Mouse (Mus musculus) spleen, adult 12 weeks (tissue): ENCODE data around the gene 1700001K19Rik.
"Not testable (repeated sequence)": the region's sequence is repeated elsewhere in the genome, so short reads cannot be mapped to it uniquely, and the experiment has no call there.

ENCODE experiments used
- DNase-seq: peaks from one replicate; pipeline ENCODE4 v3.0.0; 2022; ENCODE audit warnings: low spot score

Gene 1700001K19Rik

GRCm38 (mm10) chr12:110682561-110683299 is at the start of gene 1700001K19Rik:
Gene 1700001K19Rik (minus strand): TSS chr12:110682619.
- no peak for DNase-seq

- DNase-seq = no peak
These were observed 44.0 kb upstream of the 1700001K19Rik start for GRCm38 (mm10) chr12:110726428-110726827.

GRCm38 (mm10) chr12:110725489-110725888 is 43.1 kb upstream of the 1700001K19Rik start:
- DNase-seq = no peak

- DNase-seq = no peak
These were observed 42.6 kb upstream of the 1700001K19Rik start for GRCm38 (mm10) chr12:110725051-110725450.

GRCm38 (mm10) chr12:110716004-110716403 is 33.6 kb upstream of the 1700001K19Rik start:
- no peak for DNase-seq

- no peak for DNase-seq
These were observed 31.8 kb upstream of the 1700001K19Rik start for GRCm38 (mm10) chr12:110714215-110714614.

- no peak for DNase-seq
These were observed 31.4 kb upstream of the 1700001K19Rik start for GRCm38 (mm10) chr12:110713784-110714183.

GRCm38 (mm10) chr12:110711270-110711669 is 28.9 kb upstream of the 1700001K19Rik start:
- no peak for DNase-seq

- no peak for DNase-seq
These were observed 25.0 kb upstream of the 1700001K19Rik start for GRCm38 (mm10) chr12:110707451-110707850.

- peak; percentile 43 for DNase-seq
These were observed 24.2 kb upstream of the 1700001K19Rik start for GRCm38 (mm10) chr12:110706337-110707231.

GRCm38 (mm10) chr12:110705419-110705818 is 23.0 kb upstream of the 1700001K19Rik start:
- not testable (repeated sequence) for DNase-seq

GRCm38 (mm10) chr12:110703682-110704081 is 21.3 kb upstream of the 1700001K19Rik start:
- DNase-seq = no peak

GRCm38 (mm10) chr12:110703008-110703471 is 20.6 kb upstream of the 1700001K19Rik start:
- peak; percentile 73 for DNase-seq

- no peak for DNase-seq
These were observed 20.1 kb upstream of the 1700001K19Rik start, which contains the start of gene Hsp90aa1 for GRCm38 (mm10) chr12:110702556-110702955. Gene Hsp90aa1 (minus strand): TSS chr12:110702728.

GRCm38 (mm10) chr12:110701363-110701762 is 18.9 kb upstream of the 1700001K19Rik start:
- not testable (repeated sequence) for DNase-seq

GRCm38 (mm10) chr12:110700730-110701129 is 18.3 kb upstream of the 1700001K19Rik start:
- no peak for DNase-seq

GRCm38 (mm10) chr12:110699171-110699547 is 16.7 kb upstream of the 1700001K19Rik start:
- no peak for DNase-seq

GRCm38 (mm10) chr12:110698523-110699170 is 16.2 kb upstream of the 1700001K19Rik start:
- no peak for DNase-seq

- no peak for DNase-seq
These were observed 15.7 kb upstream of the 1700001K19Rik start for GRCm38 (mm10) chr12:110698080-110698479.

- DNase-seq = no peak
These were observed 15.0 kb upstream of the 1700001K19Rik start for GRCm38 (mm10) chr12:110697457-110697856.

- no peak for DNase-seq
These were observed 14.6 kb upstream of the 1700001K19Rik start for GRCm38 (mm10) chr12:110696975-110697400.
